8 mouse cellular contexts compared by ENCODE assay signal in genomic region chr2:156839319-156840191, GRCm38 (mm10). TPM values are rescaled to one million over a fixed set of nuclear protein-coding genes. Genes with fewer than 3 reads are reported as not detected.
DNase-seq lines count a peak whose midpoint lies in the region; ATAC-seq and TF ChIP-seq lines count a peak whose summit lies in the region.

TSS of gene Tgif2 (plus strand) at chr2:156840007.

- no peak for TF ChIP-seq POLR2A in cortical plate, adult 2 months (IDR thresholded peaks at IDR 0.05; ENCODE audit: extremely low read depth, insufficient read depth, low read length)

- H3K9ac ChIP-seq in heart, embryonic 11.5 days (ENCODE audit: low read depth, low read length): peak within 1 kb of the TSS; percentile 96

- H3K36me3 ChIP-seq in erythroblast, embryonic 14.5 days (ENCODE audit: control insufficient read depth): peaks cover 17% of the 10 kb centered on the region
- peaks cover 15% of the 10 kb centered on the region for H3K36me3 ChIP-seq in heart, embryonic 11.5 days (ENCODE audit: control insufficient read depth, insufficient read depth, low read length)

- WGBS in heart, embryonic 11.5 days (ENCODE audit: insufficient replicate concordance): under 1% methylated on average over 61 of the region's 61 CpGs

- peaks cover 39% of the 10 kb centered on the region for H3K4me1 ChIP-seq in erythroblast, embryonic 14.5 days (ENCODE audit: control insufficient read depth)
- H3K4me1 ChIP-seq in cortical plate, adult 2 months (ENCODE audit: control insufficient read depth, insufficient read depth, low read length): 0 out of 2 replicates have a peak, but pooled peaks cover 1% of the 10 kb centered on the region
- peaks cover 30% of the 10 kb centered on the region for H3K4me1 ChIP-seq in heart, embryonic 11.5 days (ENCODE audit: control insufficient read depth, insufficient read depth, low read length)

- peak within 1 kb of the TSS; percentile 68 for H3K4me3 ChIP-seq in erythroblast, embryonic 14.5 days (replicated peaks)
- peak within 1 kb of the TSS; percentile 1; the same call in 1 of the 2 replicates for H3K4me3 ChIP-seq in cortical plate, adult 2 months (ENCODE audit: insufficient read depth, low read length)
- peak within 1 kb of the TSS; percentile 94 for H3K4me3 ChIP-seq in heart, embryonic 11.5 days (ENCODE audit: low read depth, low read length)

- ATAC-seq in erythroblast, adult 5-6 weeks (replicated peaks; ENCODE audit: low FRiP score, poor library complexity, severe bottlenecking): no peak
- peak; percentile 85 for ATAC-seq in heart, embryonic 11.5 days (replicated peaks; ENCODE audit: insufficient number of reproducible peaks, low FRiP score, low TSS enrichment)

- no peak for TF ChIP-seq CTCF in cortical plate, adult 2 months (IDR thresholded peaks at IDR 0.05; ENCODE audit: extremely low read depth, insufficient read depth, low read length)

- H3K4me2 ChIP-seq in heart, embryonic 11.5 days: peak within 1 kb of the TSS; percentile 83

- H3K27ac ChIP-seq in cortical plate, adult 2 months (ENCODE audit: insufficient read depth, low read length): no peak within 1 kb of the TSS
- peak within 1 kb of the TSS; percentile 94 for H3K27ac ChIP-seq in heart, embryonic 11.5 days (ENCODE audit: low read depth, low read length)

- H3K27me3 ChIP-seq in erythroblast, embryonic 14.5 days (ENCODE audit: control insufficient read depth): no peaks in the 10 kb centered on the region; the same call in 1 of the 2 replicates
- H3K27me3 ChIP-seq in heart, embryonic 11.5 days (ENCODE audit: control insufficient read depth, insufficient read depth, low read length): no peaks in the 10 kb centered on the region

- peak; percentile 37 for DNase-seq in kidney, adult 9 months
- DNase-seq in lung, postnatal 14 days: peak; percentile 72
- peak; percentile 95 for DNase-seq in retina, embryonic 14.5 days (ENCODE audit: low spot score)
- DNase-seq in frontal cortex, adult 2 months (ENCODE audit: extremely low spot score in 1 of 2, low spot score in 1 of 2): no peak

- peaks cover 6% of the 10 kb centered on the region for H3K9me3 ChIP-seq in erythroblast, embryonic 14.5 days (ENCODE audit: control insufficient read depth, low read length)
- H3K9me3 ChIP-seq in heart, embryonic 11.5 days (replicated peaks; ENCODE audit: control insufficient read depth, low read length): no peaks in the 10 kb centered on the region

RNA-seq across cellular contexts. Expression of gene Tgif2, which starts in this region (rescaled TPM):
- 0.04 and 0.09 TPM in 2 replicates for polyA plus RNA-seq in erythroblast, embryonic 14.5 days (2012)
- 0.77 and 2.3 TPM in 2 replicates for total RNA-seq in erythroblast, adult 5-6 weeks (2015; ENCODE audit: low replicate concordance)
- total RNA-seq in erythroblast, adult 5-6 weeks (2017; ENCODE audit: low replicate concordance): 2.8 and 2.9 TPM in 2 replicates
- polyA plus RNA-seq in cortical plate, adult 2 months (2012; rRNA removed): 1.1 and 1.7 TPM in 2 replicates
- 42.7 and 44.1 TPM in 2 replicates for polyA plus RNA-seq in heart, embryonic 11.5 days (2014; fragmentation: Nextera tagmentation; extraction: Ambion mirVana)
- 1.4 and 2.0 TPM in 2 replicates for polyA plus RNA-seq in frontal cortex, adult 2 months (2012; rRNA removed)

Comparison
In these comparisons a context has a peak if more than half of its experiments do, and no peak if none do; other contexts are left out.
1. RNA of gene Tgif2 (polyA plus RNA-seq): 42.7 to 44.1 TPM in heart, embryonic 11.5 days; 1.4 to 2.0 TPM in frontal cortex, adult 2 months, 1.1 to 1.7 TPM in cortical plate, adult 2 months and 0.04 to 0.09 TPM in erythroblast, embryonic 14.5 days; every median in the first group is over 10 times any median in the second.
2. H3K4me3 ChIP-seq: peak in every context shown above with its lines; median percentile 94 in heart, embryonic 11.5 days; 68 in erythroblast, embryonic 14.5 days; 1 in cortical plate, adult 2 months.
3. DNase-seq: peak in kidney, adult 9 months (single experiment), lung, postnatal 14 days (single experiment) and retina, embryonic 14.5 days (single experiment); none in frontal cortex, adult 2 months (0 of 2).